Mouse (Mus musculus) embryonic fibroblast, embryonic 13.5 days (primary cell): ENCODE data around the gene Zfp983.

ENCODE experiments used
- CTCF ChIP-seq: IDR thresholded peaks from 2 replicates; pipeline ENCODE4 v1.5.1; 2011; ENCODE audit warnings: mild to moderate bottlenecking, control low read depth, low read length, moderate library complexity, borderline replicate concordance; ENCODE audit not compliant: insufficient read depth
- POLR2A ChIP-seq: IDR thresholded peaks from 2 replicates; pipeline ENCODE4 v1.6.1; 2011; ENCODE audit warnings: low read depth, mild to moderate bottlenecking, control low read depth, low read length, moderate library complexity

- no peak for TF ChIP-seq POLR2A
- no peak for TF ChIP-seq CTCF
Measured at GRCm38 (mm10) chr17:21691560-21691959, 41.1 kb downstream of the Zfp983 start, which contains the start of gene Gm10226.
